Mouse (Mus musculus) hindbrain, embryonic 13.5 days (tissue): ENCODE data around the gene 2310022A10Rik. TPM values are rescaled to one million over a fixed set of nuclear protein-coding genes. Genes with fewer than 3 reads are reported as not detected.
A peak's percentile ranks its signal among the peaks of the same experiment; 100 is the strongest.

Experiments used
- ATAC-seq: fragments of 200-750 bp; cut with Nextera tagmentation; 2 replicates; pipeline ENCODE4 v1.8.0; 2017; ENCODE audit warnings: moderate TSS enrichment; ENCODE audit not compliant: low FRiP score
- H3K27ac ChIP-seq: fragments of 300-500 bp; sonication (generic); 2 replicates; pipeline ENCODE4 v1.5.1; 2015; ENCODE audit warnings: inconsistent platforms, mild to moderate bottlenecking, moderate library complexity
- H3K27me3 ChIP-seq: fragments of 300-500 bp; sonication (generic); 2 replicates; pipeline ENCODE4 v1.6.1; 2015; ENCODE audit warnings: mild to moderate bottlenecking, inconsistent platforms
- H3K36me3 ChIP-seq: fragments of 300-500 bp; sonication (generic); 2 replicates; pipeline ENCODE4 v1.6.1; 2015; ENCODE audit warnings: mild to moderate bottlenecking, inconsistent platforms
- H3K4me1 ChIP-seq: fragments of 300-500 bp; sonication (generic); replicated peaks from 2 replicates; pipeline ENCODE4 v1.6.1; 2015; ENCODE audit warnings: inconsistent platforms
- H3K4me2 ChIP-seq: fragments of 300-500 bp; sonication (generic); 2 replicates; pipeline ENCODE4 v1.6.1; 2015; ENCODE audit warnings: inconsistent platforms, mild to moderate bottlenecking, moderate library complexity
- H3K4me3 ChIP-seq: fragments of 300-500 bp; sonication (generic); 2 replicates; pipeline ENCODE4 v1.5.1; 2015; ENCODE audit warnings: mild to moderate bottlenecking, inconsistent platforms
- H3K9ac ChIP-seq: fragments of 300-500 bp; sonication (generic); 2 replicates; pipeline ENCODE4 v1.6.1; 2015; ENCODE audit warnings: mild to moderate bottlenecking, inconsistent platforms
- H3K9me3 ChIP-seq: fragments of 300-500 bp; sonication (generic); 2 replicates; pipeline ENCODE4 v1.6.1; 2016; ENCODE audit warnings: inconsistent platforms
- WGBS: fragments of 180-500 bp; shearing (Covaris S2); methylation state at CpG from one replicate; pipeline ENCODE4 v1.1.7; 2015; 5-methylcytosine and 5-hydroxymethylcytosine counted together
- polyA plus RNA-seq: library from polyadenylated mRNA; unstranded; fragments of >200 nt; fragmentation: Nextera tagmentation; extraction: Ambion mirVana; gene quantifications from 2 replicates; pipeline ENCODE4 v1.2.1, GENCODE M21; 2015

2310022A10Rik gene
- polyA plus RNA-seq, 1 experiment from 2014 or later, result 32.1 TPM

GRCm38 (mm10) chr7:27577589-27577988, 24.6 kb downstream of the 2310022A10Rik start:
- peaks cover 90% of the 10 kb centered on the region for H3K36me3 ChIP-seq
- no peak for ATAC-seq
- H3K27me3 ChIP-seq, result no peaks in the 10 kb centered on the region
- no peaks in the 10 kb centered on the region for H3K4me1 ChIP-seq
- no peaks in the 10 kb centered on the region for H3K9me3 ChIP-seq
- H3K4me3 ChIP-seq, result no peak overlapping the region
- H3K27ac ChIP-seq, result no peak overlapping the region
- H3K9ac ChIP-seq, result no peak overlapping the region
- H3K4me2 ChIP-seq, result no peak overlapping the region
- WGBS, result 94% methylated on average over 6 of the region's 6 CpGs

GRCm38 (mm10) chr7:27578465-27578864, 25.4 kb downstream of the 2310022A10Rik start:
- 81% methylated on average over 7 of the region's 7 CpGs for WGBS
- Histone ChIP-seq H3K9ac (no peak overlapping the region), H3K4me2 (no peak overlapping the region), H3K9me3 (no peaks in the 10 kb centered on the region), H3K4me1 (no peaks in the 10 kb centered on the region), H3K27ac (no peak overlapping the region), H3K36me3 (peaks cover 94% of the 10 kb centered on the region), H3K4me3 (no peak overlapping the region), H3K27me3 (no peaks in the 10 kb centered on the region)
- no peak for ATAC-seq

GRCm38 (mm10) chr7:27580380-27581174, 27.5 kb downstream of the 2310022A10Rik start:
- 92% methylated on average over 14 of the region's 14 CpGs for WGBS

GRCm38 (mm10) chr7:27586861-27587260, 33.8 kb downstream of the 2310022A10Rik start:
- WGBS, result 82% methylated on average over 2 of the region's 2 CpGs
- H3K4me1 ChIP-seq, result no peaks in the 10 kb centered on the region
- ATAC-seq, result no peak
- no peak overlapping the region for H3K27ac ChIP-seq
- H3K27me3 ChIP-seq, result no peaks in the 10 kb centered on the region
- H3K36me3 ChIP-seq, result peaks cover 27% of the 10 kb centered on the region
- no peaks in the 10 kb centered on the region for H3K9me3 ChIP-seq
- no peak overlapping the region for H3K4me3 ChIP-seq
- H3K9ac ChIP-seq, result no peak overlapping the region
- no peak overlapping the region for H3K4me2 ChIP-seq

More at GRCm38 (mm10) chr7:27580380-27581174, 27.5 kb downstream of the 2310022A10Rik start:
- ATAC-seq, result no peak
- H3K27me3 ChIP-seq, result no peaks in the 10 kb centered on the region
- H3K4me1 ChIP-seq, result no peaks in the 10 kb centered on the region
- H3K36me3 ChIP-seq, result peaks cover 86% of the 10 kb centered on the region
- H3K9me3 ChIP-seq, result no peaks in the 10 kb centered on the region
- H3K27ac ChIP-seq, result no peak overlapping the region
- H3K4me2 ChIP-seq, result no peak overlapping the region
- no peak overlapping the region for H3K4me3 ChIP-seq
- H3K9ac ChIP-seq, result no peak overlapping the region; the same call in 1 of the 2 replicates

GRCm38 (mm10) chr7:27587741-27588140, 34.7 kb downstream of the 2310022A10Rik start:
- Histone ChIP-seq H3K9me3 (no peaks in the 10 kb centered on the region), H3K4me2 (no peak overlapping the region), H3K36me3 (peaks cover 19% of the 10 kb centered on the region), H3K4me3 (no peak overlapping the region), H3K4me1 (peaks cover 4% of the 10 kb centered on the region), H3K27ac (no peak overlapping the region), H3K27me3 (no peaks in the 10 kb centered on the region), H3K9ac (no peak overlapping the region)
- no peak for ATAC-seq
- 93% methylated on average over 2 of the region's 2 CpGs for WGBS

GRCm38 (mm10) chr7:27590088-27590487, 37.1 kb downstream of the 2310022A10Rik start:
- no peaks in the 10 kb centered on the region for H3K9me3 ChIP-seq
- H3K4me3 ChIP-seq, result no peak overlapping the region
- peaks cover 20% of the 10 kb centered on the region for H3K4me1 ChIP-seq
- no peak for ATAC-seq
- WGBS, result 95% methylated on average over 4 of the region's 4 CpGs
- H3K27ac ChIP-seq, result no peak overlapping the region
- H3K9ac ChIP-seq, result no peak overlapping the region
- no peaks in the 10 kb centered on the region for H3K27me3 ChIP-seq
- H3K4me2 ChIP-seq, result no peak overlapping the region
- H3K36me3 ChIP-seq, result peaks cover 9% of the 10 kb centered on the region

- Histone ChIP-seq H3K4me3 (peak overlapping the region; percentile 65), H3K27ac (peak overlapping the region; percentile 99), H3K27me3 (no peaks in the 10 kb centered on the region), H3K4me2 (peak overlapping the region; percentile 54), H3K9me3 (no peaks in the 10 kb centered on the region), H3K36me3 (peaks cover 7% of the 10 kb centered on the region; the same call in 1 of the 2 replicates), H3K4me1 (peaks cover 25% of the 10 kb centered on the region), H3K9ac (peak overlapping the region; percentile 14; the same call in 1 of the 2 replicates)
- WGBS, result 55% methylated on average over 4 of the region's 4 CpGs
- no peak for ATAC-seq
These were observed 37.7 kb downstream of the 2310022A10Rik start for GRCm38 (mm10) chr7:27590566-27591213.

GRCm38 (mm10) chr7:27591266-27592216, 38.5 kb downstream of the 2310022A10Rik start, which contains the start of gene Akt2:
TSS of gene Akt2 (plus strand) at chr7:27591552.
- Histone ChIP-seq H3K4me3 (peak within 1 kb of the TSS; percentile 65), H3K27me3 (no peaks in the 10 kb centered on the region), H3K36me3 (peaks cover 7% of the 10 kb centered on the region; the same call in 1 of the 2 replicates), H3K9ac (peak within 1 kb of the TSS; percentile 89), H3K4me1 (peaks cover 34% of the 10 kb centered on the region), H3K4me2 (peak within 1 kb of the TSS; percentile 76), H3K27ac (peak within 1 kb of the TSS; percentile 99), H3K9me3 (no peaks in the 10 kb centered on the region)
- WGBS, result under 1% methylated on average over 69 of the region's 71 CpGs
- ATAC-seq, result peak; percentile 94

GRCm38 (mm10) chr7:27592217-27592929, 39.3 kb downstream of the 2310022A10Rik start:
- ATAC-seq, result peak; percentile 77
- Histone ChIP-seq H3K9me3 (no peaks in the 10 kb centered on the region), H3K4me1 (peaks cover 42% of the 10 kb centered on the region), H3K36me3 (peaks cover 7% of the 10 kb centered on the region; the same call in 1 of the 2 replicates), H3K27ac (peak overlapping the region; percentile 99), H3K4me3 (peak overlapping the region; percentile 65), H3K9ac (peak overlapping the region; percentile 89), H3K4me2 (peak overlapping the region; percentile 76), H3K27me3 (no peaks in the 10 kb centered on the region)
- WGBS, result 4% methylated on average over 17 of the region's 17 CpGs

- peak overlapping the region; percentile 65 for H3K4me3 ChIP-seq
- no peaks in the 10 kb centered on the region for H3K9me3 ChIP-seq
- H3K36me3 ChIP-seq, result peaks cover 7% of the 10 kb centered on the region; the same call in 1 of the 2 replicates
- H3K27me3 ChIP-seq, result no peaks in the 10 kb centered on the region
- H3K4me2 ChIP-seq, result peak overlapping the region; percentile 76
- H3K4me1 ChIP-seq, result peaks cover 49% of the 10 kb centered on the region
- ATAC-seq, result no peak
- H3K27ac ChIP-seq, result peak overlapping the region; percentile 99
- peak overlapping the region; percentile 89 for H3K9ac ChIP-seq
- WGBS, result 69% methylated on average over 12 of the region's 12 CpGs
These were observed 40.1 kb downstream of the 2310022A10Rik start for GRCm38 (mm10) chr7:27592934-27593645.
